Mouse (Mus musculus) G1E (cell line): ENCODE results near the gene Tlcd1. TPM values are rescaled to one million over a fixed set of nuclear protein-coding genes. Genes with fewer than 3 reads are reported as not detected.
"Not testable (repeated sequence)": the region's sequence is repeated elsewhere in the genome, so short reads cannot be mapped to it uniquely, and the experiment has no call there.

ENCODE experiments used
- ATAC-seq: 2 replicates; pipeline ENCODE4 v1.8.0; 2016; ENCODE audit warnings: mild to moderate bottlenecking; ENCODE audit not compliant: insufficient number of reproducible peaks, poor library complexity, low FRiP score, severe bottlenecking; ENCODE audit errors: extremely low read depth
- DNase-seq: peaks from one replicate; pipeline ENCODE4 v3.0.0; 2012; ENCODE audit warnings: low spot score
- H3K27me3 ChIP-seq: 2 replicates; pipeline ENCODE4 v1.6.1; 2012; ENCODE audit warnings: mild to moderate bottlenecking, low read length, inconsistent platforms; ENCODE audit not compliant: insufficient read depth
- H3K36me3 ChIP-seq: replicated peaks from 2 replicates; pipeline ENCODE3; 2012; ENCODE audit warnings: mild to moderate bottlenecking, inconsistent platforms
- H3K4me1 ChIP-seq: 2 replicates; pipeline ENCODE4 v1.6.1; 2012; ENCODE audit warnings: low read depth, low read length, inconsistent platforms, mixed read lengths; ENCODE audit not compliant: insufficient read depth
- H3K4me3 ChIP-seq: 2 replicates; pipeline ENCODE4 v1.5.1; 2012; ENCODE audit warnings: low read depth, mild to moderate bottlenecking, inconsistent platforms, low read length, moderate library complexity, mixed read lengths
- H3K9me3 ChIP-seq: replicated peaks from 2 replicates; pipeline ENCODE4 v1.6.1; 2012; ENCODE audit warnings: inconsistent platforms
- CTCF ChIP-seq: IDR thresholded peaks from 2 replicates; pipeline ENCODE4 v1.5.1; 2012; ENCODE audit warnings: low read depth, low read length, inconsistent platforms, mixed read lengths
- GATA1 ChIP-seq: IDR thresholded peaks from 2 replicates; pipeline ENCODE4 v1.6.1; 2012; ENCODE audit warnings: borderline replicate concordance, low read length, inconsistent platforms, mixed read lengths
- GATA2 ChIP-seq: IDR thresholded peaks from 2 replicates; pipeline ENCODE4 v1.6.1; 2012; ENCODE audit warnings: low read depth, low read length, inconsistent platforms, borderline replicate concordance
- POLR2AphosphoS5 ChIP-seq: IDR thresholded peaks from 2 replicates; pipeline ENCODE4 v1.6.1; 2012; ENCODE audit warnings: low read depth, low read length, inconsistent platforms; ENCODE audit not compliant: insufficient replicate concordance
- TAL1 ChIP-seq: conservative IDR thresholded peaks from 2 replicates; pipeline ENCODE4 v1.6.1; 2012; ENCODE audit warnings: low read depth, low read length, inconsistent platforms, mixed read lengths
- polyA plus RNA-seq: library from polyadenylated mRNA; stranded (reverse); fragments of >175 nt; gene quantifications from 2 replicates; pipeline ENCODE4 v1.2.3, GENCODE M21; 2012
- total RNA-seq, 2 experiments: library from RNA; stranded (forward) in 1 of 2; stranded (reverse) in 1 of 2; fragments of 200-1000 nt in 1 of 2; fragments of >200 nt in 1 of 2; fragmentation: Nextera tagmentation in 1 of 2; gene quantifications; 2 replicates each; pipeline ENCODE4 v1.2.3; 2014 to 2017

Tlcd1 gene
- total RNA-seq (2014; fragmentation: Nextera tagmentation) (14.7 and 15.5 TPM in 2 replicates), total RNA-seq (2017) (6.7 TPM in 2 replicates), polyA plus RNA-seq (47.8 and 59.3 TPM in 2 replicates)

GRCm38 (mm10) chr11:78176402-78176862, at the start of gene Tlcd1, which contains the start of gene Nek8:
Gene Tlcd1, plus strand, starts transcription at chr11:78176711.
Gene Nek8, minus strand, starts transcription at chr11:78176675.
- no peak for TF ChIP-seq TAL1
- H3K36me3 ChIP-seq: peaks cover 48% of the 10 kb centered on the region
- H3K4me3 ChIP-seq: peak within 1 kb of the TSS; percentile 89
- no peaks in the 10 kb centered on the region for H3K27me3 ChIP-seq
- DNase-seq: peak; percentile 93
- H3K9me3 ChIP-seq: no peaks in the 10 kb centered on the region
- peak; percentile 68 for ATAC-seq
- peaks cover 81% of the 10 kb centered on the region for H3K4me1 ChIP-seq

- TF ChIP-seq GATA1 (no peak), CTCF (no peak), TAL1 (no peak), POLR2AphosphoS5 (no peak), GATA2 (no peak)
- DNase-seq: no peak
- Histone ChIP-seq H3K36me3 (peaks cover 38% of the 10 kb centered on the region), H3K4me1 (peaks cover 72% of the 10 kb centered on the region), H3K9me3 (no peaks in the 10 kb centered on the region), H3K27me3 (no peaks in the 10 kb centered on the region), H3K4me3 (no peak overlapping the region)
- ATAC-seq: no peak
These were observed 49.8 kb upstream of the Tlcd1 start for GRCm38 (mm10) chr11:78126739-78127138.

GRCm38 (mm10) chr11:78129458-78129857, 47.1 kb upstream of the Tlcd1 start:
- Histone ChIP-seq H3K27me3 (no peaks in the 10 kb centered on the region), H3K9me3 (no peaks in the 10 kb centered on the region), H3K4me3 (no peak overlapping the region), H3K36me3 (peaks cover 48% of the 10 kb centered on the region), H3K4me1 (peaks cover 74% of the 10 kb centered on the region)
- no peak for ATAC-seq
- TF ChIP-seq GATA2 (no peak), TAL1 (no peak), GATA1 (no peak), CTCF (no peak), POLR2AphosphoS5 (no peak)
- DNase-seq: no peak

- no peaks in the 10 kb centered on the region for H3K9me3 ChIP-seq
- DNase-seq (no peak), ATAC-seq (no peak)
- peaks cover 65% of the 10 kb centered on the region for H3K4me1 ChIP-seq
- H3K4me3 ChIP-seq: no peak overlapping the region
- TF ChIP-seq TAL1: no peak
- no peak for TF ChIP-seq GATA2
- TF ChIP-seq CTCF: no peak
- no peak for TF ChIP-seq POLR2AphosphoS5
- no peak for TF ChIP-seq GATA1
- no peaks in the 10 kb centered on the region for H3K27me3 ChIP-seq
- H3K36me3 ChIP-seq: peaks cover 34% of the 10 kb centered on the region
These were observed 42.6 kb upstream of the Tlcd1 start for GRCm38 (mm10) chr11:78133915-78134314.

DNA sequence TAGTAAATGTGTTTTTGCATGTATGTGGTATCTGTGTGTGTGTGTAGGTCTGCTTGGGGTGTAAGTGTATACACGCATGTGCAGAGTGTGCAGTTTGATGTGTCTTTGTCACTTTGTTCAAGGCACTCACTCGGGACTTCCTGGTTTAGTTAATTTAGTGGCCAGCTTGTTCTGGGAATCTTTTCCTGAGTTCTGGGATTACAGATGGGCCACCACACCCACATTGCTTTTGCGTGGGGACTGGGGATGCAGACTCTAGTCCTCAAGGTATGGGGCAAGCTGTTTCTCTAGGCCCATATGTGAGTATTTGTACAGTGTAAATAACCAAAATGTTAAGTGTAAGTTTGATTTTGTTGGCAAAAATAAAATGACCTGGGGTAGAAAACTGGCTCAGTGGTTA, 42.2 kb upstream of the Tlcd1 start:
- Histone ChIP-seq H3K4me1 (peaks cover 64% of the 10 kb centered on the region), H3K9me3 (no peaks in the 10 kb centered on the region), H3K27me3 (no peaks in the 10 kb centered on the region), H3K36me3 (peaks cover 31% of the 10 kb centered on the region), H3K4me3 (no peak overlapping the region)
- no peak for DNase-seq
- ATAC-seq: no peak
- TF ChIP-seq CTCF (no peak), GATA1 (no peak), GATA2 (no peak), POLR2AphosphoS5 (no peak), TAL1 (no peak)

DNA sequence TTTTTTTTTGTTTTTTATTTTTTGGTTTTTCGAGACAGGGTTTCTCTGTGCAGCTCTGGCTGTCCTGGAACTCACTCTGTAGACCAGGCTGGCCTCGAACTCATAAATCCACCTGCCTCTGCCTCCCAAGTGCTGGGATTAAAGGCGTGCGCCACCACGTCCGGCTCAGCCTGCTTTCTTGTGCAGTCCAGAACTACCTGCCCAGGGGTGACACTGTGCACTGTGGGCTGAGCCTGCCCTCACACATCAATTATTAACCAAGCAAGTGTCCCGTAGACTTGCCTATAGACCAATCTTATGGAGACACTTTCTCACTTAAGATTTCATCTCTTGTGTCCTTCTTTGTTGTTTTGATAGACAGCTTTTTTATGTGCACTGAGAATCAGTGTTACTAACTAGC, 41.2 kb upstream of the Tlcd1 start:
- not testable (repeated sequence) for DNase-seq, H3K9me3 ChIP-seq, ATAC-seq, H3K27me3 ChIP-seq, H3K4me3 ChIP-seq
- H3K4me1 ChIP-seq: peaks cover 61% of the 10 kb centered on the region
- H3K36me3 ChIP-seq: peaks cover 29% of the 10 kb centered on the region

DNA sequence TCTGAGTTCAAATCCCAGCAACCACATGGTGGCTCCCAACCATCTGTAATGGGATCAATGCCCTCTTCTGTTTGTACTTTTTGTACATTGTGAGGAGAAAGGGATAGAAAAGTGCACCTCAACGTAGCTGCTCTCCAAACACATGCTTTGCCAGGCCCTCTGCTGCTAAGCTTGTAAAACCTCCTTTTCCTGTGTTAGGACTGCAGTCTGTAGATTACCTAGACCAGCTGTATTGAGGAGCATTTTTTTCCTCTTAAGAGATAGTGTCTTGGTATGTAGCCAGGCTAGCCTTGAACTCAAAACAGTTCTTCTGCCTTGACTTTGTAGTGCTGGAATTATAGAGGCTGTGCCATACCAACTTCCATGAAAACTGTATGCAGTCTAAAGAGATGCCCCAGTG, 40.4 kb upstream of the Tlcd1 start:
- DNase-seq: no peak
- Histone ChIP-seq H3K9me3 (no peaks in the 10 kb centered on the region), H3K27me3 (no peaks in the 10 kb centered on the region)

More for the DNA sequence above, 40.4 kb upstream of the Tlcd1 start:
- Histone ChIP-seq H3K4me3 (no peak overlapping the region), H3K36me3 (peaks cover 26% of the 10 kb centered on the region), H3K4me1 (peaks cover 64% of the 10 kb centered on the region)
- no peak for ATAC-seq
- TF ChIP-seq GATA1 (no peak), GATA2 (no peak), CTCF (no peak), POLR2AphosphoS5 (no peak), TAL1 (no peak)
